Mouse (Mus musculus) liver, embryonic 15.5 days (tissue): ENCODE results near the gene Uevld. TPM values are rescaled to one million over a fixed set of nuclear protein-coding genes. Genes with fewer than 3 reads are reported as not detected.

Experiments used
- ATAC-seq: fragments of 200-750 bp; cut with Nextera tagmentation; 2 replicates; pipeline ENCODE4 v1.8.0; 2017; ENCODE audit warnings: moderate number of reproducible peaks, mild to moderate bottlenecking, moderate library complexity; ENCODE audit not compliant: insufficient read depth
- H3K27ac ChIP-seq: fragments of 300-500 bp; sonication (generic); replicated peaks from 2 replicates; pipeline ENCODE4 v1.5.1; 2015; ENCODE audit warnings: mild to moderate bottlenecking, inconsistent platforms
- H3K27me3 ChIP-seq: fragments of 300-500 bp; sonication (generic); 2 replicates; pipeline ENCODE4 v1.6.1; 2015; ENCODE audit warnings: mild to moderate bottlenecking, inconsistent platforms
- H3K36me3 ChIP-seq: fragments of 300-500 bp; sonication (generic); replicated peaks from 2 replicates; pipeline ENCODE4 v1.6.1; 2015; ENCODE audit warnings: moderate library complexity, mild to moderate bottlenecking, inconsistent platforms
- H3K4me1 ChIP-seq: fragments of 300-500 bp; sonication (generic); replicated peaks from 2 replicates; pipeline ENCODE4 v1.6.1; 2015; ENCODE audit warnings: inconsistent platforms
- H3K4me2 ChIP-seq: fragments of 300-500 bp; sonication (generic); 2 replicates; pipeline ENCODE4 v1.6.1; 2015; ENCODE audit warnings: moderate library complexity, mild to moderate bottlenecking, inconsistent platforms
- H3K4me3 ChIP-seq: fragments of 300-500 bp; sonication (generic); replicated peaks from 2 replicates; pipeline ENCODE4 v1.5.1; 2015; ENCODE audit warnings: mild to moderate bottlenecking, inconsistent platforms
- H3K9ac ChIP-seq: fragments of 300-500 bp; sonication (generic); 2 replicates; pipeline ENCODE4 v1.6.1; 2015; ENCODE audit warnings: moderate library complexity, mild to moderate bottlenecking, inconsistent platforms
- H3K9me3 ChIP-seq: fragments of 300-500 bp; sonication (generic); replicated peaks from 2 replicates; pipeline ENCODE4 v1.6.1; 2016; ENCODE audit warnings: inconsistent platforms
- WGBS: fragments of 180-500 bp; shearing (Covaris S2); methylation state at CpG from one replicate; pipeline ENCODE4 v1.1.7; 2015; ENCODE audit warnings: mixed read lengths; ENCODE audit not compliant: insufficient replicate concordance; 5-methylcytosine and 5-hydroxymethylcytosine counted together
- polyA plus RNA-seq: library from polyadenylated mRNA; unstranded; fragments of >200 nt; fragmentation: Nextera tagmentation; extraction: Ambion mirVana; gene quantifications from 2 replicates; pipeline ENCODE4 v1.2.1, GENCODE M21; 2015

The Uevld gene
- polyA plus RNA-seq, 1 experiment from 2014 or later, result 5.8 TPM

GRCm38 (mm10) chr7:46876841-46877240, 81.5 kb downstream of the Uevld start:
- no peak overlapping the region for H3K27ac ChIP-seq
- no peaks in the 10 kb centered on the region for H3K9me3 ChIP-seq
- 51% methylated on average over 4 of the region's 4 CpGs for WGBS
- no peaks in the 10 kb centered on the region for H3K36me3 ChIP-seq
- no peak overlapping the region for H3K4me3 ChIP-seq
- no peaks in the 10 kb centered on the region for H3K27me3 ChIP-seq
- H3K4me1 ChIP-seq, result peaks cover 8% of the 10 kb centered on the region; the same call in 1 of the 2 replicates
- no peak overlapping the region for H3K9ac ChIP-seq
- ATAC-seq, result no peak
- no peak overlapping the region for H3K4me2 ChIP-seq

Other genes with a start within 250 kb of the Uevld start
- 11.4 and 12.3 TPM in 2 replicates for gene Saal1, start 247.8 kb downstream of the Uevld start, polyA plus RNA-seq
- gene Saa3, start 242.8 kb downstream of the Uevld start, polyA plus RNA-seq, result 6.4 and 11.6 TPM in 2 replicates
- gene Saa4, start 225.9 kb downstream of the Uevld start, polyA plus RNA-seq, result 6.3 and 8.8 TPM in 2 replicates
- not detected in 2 replicates for gene Saa1, start 215.5 kb downstream of the Uevld start, polyA plus RNA-seq
- not detected in 2 replicates for gene Saa2, start 206.7 kb downstream of the Uevld start, polyA plus RNA-seq
- 6.7 and 7.5 TPM in 2 replicates for gene Hps5, start 162.5 kb downstream of the Uevld start, polyA plus RNA-seq
- gene Gtf2h1, start 162.4 kb downstream of the Uevld start, polyA plus RNA-seq, result 25.4 and 26.3 TPM in 2 replicates
- 1,291 and 1,714 TPM in 2 replicates for gene Ldha, start 117.1 kb downstream of the Uevld start, polyA plus RNA-seq
- gene Ldhc, start 97.3 kb downstream of the Uevld start, polyA plus RNA-seq, result 0.18 TPM in 1 of 2 replicates, not detected in the other
- gene Tsg101, start 38.6 kb downstream of the Uevld start, polyA plus RNA-seq, result 55.0 and 57.6 TPM in 2 replicates
- not detected in 2 replicates for gene Gm9999, start 25.1 kb upstream of the Uevld start, polyA plus RNA-seq
- gene Spty2d1, start 49.9 kb upstream of the Uevld start, polyA plus RNA-seq, result 10.7 and 11.3 TPM in 2 replicates
- 24.7 and 28.3 TPM in 2 replicates for gene Tmem86a, start 92.1 kb upstream of the Uevld start, polyA plus RNA-seq
- gene Ptpn5, start 175.2 kb upstream of the Uevld start, polyA plus RNA-seq, result 0.10 TPM in 1 of 2 replicates, not detected in the other
- gene Mrgpra6, start 246.4 kb upstream of the Uevld start, polyA plus RNA-seq, result not detected in 2 replicates